Mouse (Mus musculus) embryonic facial prominence, embryonic 12.5 days (tissue): Measurements from ENCODE around the gene Efna5. TPM values are rescaled to one million over a fixed set of nuclear protein-coding genes. Genes with fewer than 3 reads are reported as not detected.

Source experiments
- ATAC-seq: fragments of 200-750 bp; cut with Nextera tagmentation; 2 replicates; pipeline ENCODE4 v1.8.0; 2017; ENCODE audit not compliant: insufficient number of reproducible peaks, insufficient read depth, low FRiP score, low TSS enrichment
- H3K27ac ChIP-seq: fragments of 300-500 bp; sonication (generic); 2 replicates; pipeline ENCODE4 v1.5.1; 2016; ENCODE audit warnings: mild to moderate bottlenecking
- H3K27me3 ChIP-seq: fragments of 300-500 bp; sonication (generic); 2 replicates; pipeline ENCODE4 v1.6.1; 2016; ENCODE audit warnings: mild to moderate bottlenecking, moderate library complexity
- H3K36me3 ChIP-seq: fragments of 300-500 bp; sonication (generic); 2 replicates; pipeline ENCODE4 v1.6.1; 2016; ENCODE audit warnings: mild to moderate bottlenecking
- H3K4me1 ChIP-seq: fragments of 300-500 bp; sonication (generic); 2 replicates; pipeline ENCODE4 v1.6.1; 2016
- H3K4me2 ChIP-seq: fragments of 300-500 bp; sonication (generic); replicated peaks from 2 replicates; pipeline ENCODE4 v1.6.1; 2016; ENCODE audit warnings: mild to moderate bottlenecking, moderate library complexity
- H3K4me3 ChIP-seq: fragments of 300-500 bp; sonication (generic); 2 replicates; pipeline ENCODE4 v1.5.1; 2016; ENCODE audit warnings: mild to moderate bottlenecking
- H3K9ac ChIP-seq: fragments of 300-500 bp; sonication (generic); 2 replicates; pipeline ENCODE4 v1.6.1; 2016; ENCODE audit warnings: mild to moderate bottlenecking, moderate library complexity
- H3K9me3 ChIP-seq: fragments of 300-500 bp; sonication (generic); 2 replicates; pipeline ENCODE4 v1.6.1; 2016; ENCODE audit warnings: mild to moderate bottlenecking, moderate library complexity
- WGBS: fragments of 180-500 bp; shearing (Covaris S2); methylation state at CpG from one replicate; pipeline ENCODE4 v1.1.7; 2016; 5-methylcytosine and 5-hydroxymethylcytosine counted together
- polyA plus RNA-seq: library from polyadenylated mRNA; unstranded; fragments of >200 nt; fragmentation: Nextera tagmentation; extraction: Ambion mirVana; gene quantifications from 2 replicates; pipeline ENCODE4 v1.2.1, GENCODE M21; 2016

Efna5 gene
- polyA plus RNA-seq, 1 experiment from 2014 or later, result 82.6 TPM

DNA sequence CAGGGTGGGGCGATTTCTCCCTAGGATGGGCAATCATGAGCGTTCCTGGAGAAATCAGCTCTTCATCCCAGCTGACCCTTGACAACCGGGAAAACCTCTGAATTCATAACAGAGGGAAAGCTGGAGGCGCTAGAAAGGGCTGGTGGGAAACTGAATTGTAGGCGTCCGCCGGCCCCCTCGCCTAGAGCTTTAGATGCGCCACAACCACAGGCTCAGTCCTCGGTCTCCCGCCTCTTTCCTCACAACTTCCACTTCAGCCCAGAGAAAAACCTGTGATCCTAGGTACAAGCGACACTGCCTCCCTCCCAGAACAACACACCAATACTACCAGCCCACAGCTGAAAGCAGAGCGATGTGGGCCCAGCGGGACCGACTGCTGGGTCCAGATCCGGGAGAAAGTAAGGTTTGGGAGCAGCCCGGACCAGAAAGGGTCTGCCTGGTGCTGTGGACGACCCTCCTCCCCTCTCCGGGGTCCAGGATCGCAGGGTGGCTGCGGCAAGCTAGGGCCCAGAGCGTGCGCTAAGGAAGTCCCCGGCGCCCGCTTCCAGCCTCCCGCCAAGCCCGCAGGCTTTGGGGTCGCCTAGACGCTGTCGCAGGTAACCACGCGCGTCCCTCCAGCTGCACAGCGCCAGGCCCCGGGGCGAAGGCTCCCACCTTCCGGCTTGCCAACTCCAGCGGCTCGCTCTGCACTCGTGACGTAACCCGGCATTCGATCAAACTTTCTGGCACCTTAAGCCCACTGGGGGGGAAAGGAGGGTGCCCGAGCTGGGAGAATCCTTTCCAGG, 1.4 kb downstream of the Efna5 start:
- no peak for ATAC-seq
- 0% methylated on average over 45 of the region's 45 CpGs for WGBS
- no peaks in the 10 kb centered on the region for H3K27me3 ChIP-seq
- H3K4me3 ChIP-seq, result peak overlapping the region; percentile 96
- H3K36me3 ChIP-seq, result no peaks in the 10 kb centered on the region
- H3K9ac ChIP-seq, result peak overlapping the region; percentile 96
- no peaks in the 10 kb centered on the region for H3K9me3 ChIP-seq
- H3K4me2 ChIP-seq, result peak overlapping the region; percentile 85
- peaks cover 13% of the 10 kb centered on the region; the same call in 1 of the 2 replicates for H3K4me1 ChIP-seq
- peak overlapping the region; percentile 97 for H3K27ac ChIP-seq

DNA sequence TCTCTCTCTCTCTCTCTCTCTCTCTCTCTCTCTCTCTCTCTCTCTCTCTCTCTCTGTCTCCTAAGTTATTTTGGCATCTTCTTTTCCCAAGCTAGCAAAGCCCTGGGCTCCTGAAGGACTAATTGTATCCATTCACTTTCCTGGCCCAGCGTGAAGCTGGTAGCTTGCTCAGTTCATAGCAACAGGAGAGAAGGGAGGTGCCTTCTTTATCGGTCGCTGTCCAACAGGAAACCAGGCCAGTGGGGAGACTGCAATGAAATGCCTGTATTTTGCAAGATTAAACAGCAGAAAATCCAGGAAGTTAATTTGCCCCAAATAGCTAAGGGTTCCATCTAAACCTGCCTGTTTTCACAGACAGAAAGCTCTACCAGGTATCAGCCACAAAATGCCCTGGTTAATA, 5.4 kb downstream of the Efna5 start:
- H3K4me2 ChIP-seq, result 0 out of 2 replicates have a peak overlapping the region, but pooled peaks have one; percentile 15
- H3K27me3 ChIP-seq, result no peaks in the 10 kb centered on the region
- 12% methylated on average over 3 of the region's 3 CpGs for WGBS
- H3K9me3 ChIP-seq, result no peaks in the 10 kb centered on the region
- no peaks in the 10 kb centered on the region for H3K36me3 ChIP-seq
- H3K4me1 ChIP-seq, result peaks cover 22% of the 10 kb centered on the region
- no peak overlapping the region for H3K27ac ChIP-seq
- no peak for ATAC-seq
- no peak overlapping the region for H3K9ac ChIP-seq
- H3K4me3 ChIP-seq, result no peak overlapping the region

DNA sequence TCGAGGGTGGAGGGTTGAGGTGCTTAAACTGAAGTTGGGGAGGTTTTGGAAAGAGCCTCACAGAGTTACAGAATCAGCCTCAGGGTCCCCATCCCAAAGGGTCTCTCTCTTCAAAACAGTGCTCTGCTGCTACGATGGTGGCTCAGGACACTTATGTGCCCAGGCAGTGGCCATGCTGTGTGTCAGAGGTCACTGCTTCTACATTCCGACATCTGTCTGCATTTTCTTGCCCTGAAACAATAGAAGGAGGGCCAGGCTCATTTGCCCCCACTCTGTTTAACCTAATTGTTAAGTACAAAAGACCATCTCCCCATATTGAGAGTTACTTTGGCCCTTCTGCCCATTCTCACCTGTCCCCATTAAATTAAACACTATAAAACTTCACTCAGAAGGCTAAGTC, 9.2 kb downstream of the Efna5 start:
- H3K4me2 ChIP-seq, result no peak overlapping the region

DNA sequence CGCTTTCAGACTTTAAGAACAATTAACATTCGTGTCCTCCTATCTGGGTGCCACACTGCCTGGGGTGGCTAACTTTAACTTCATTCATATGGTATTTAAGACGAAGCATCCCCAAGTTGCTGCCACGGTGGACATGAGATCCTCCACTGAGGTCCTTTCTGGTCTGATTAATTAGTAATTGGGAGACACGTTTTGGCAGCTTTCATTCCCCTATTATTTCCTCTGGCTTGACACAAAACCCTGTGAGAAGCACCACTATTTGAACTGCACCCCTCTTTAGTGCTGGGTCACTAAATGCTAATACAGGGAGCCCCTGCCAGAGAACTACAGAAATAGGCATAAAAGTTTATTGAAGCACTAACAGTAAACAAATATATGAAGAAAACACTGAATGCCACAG, 9.9 kb downstream of the Efna5 start:
- Histone ChIP-seq H3K27ac (no peak overlapping the region), H3K9ac (no peak overlapping the region), H3K9me3 (no peaks in the 10 kb centered on the region), H3K4me2 (no peak overlapping the region), H3K36me3 (no peaks in the 10 kb centered on the region), H3K4me1 (peaks cover 16% of the 10 kb centered on the region), H3K27me3 (no peaks in the 10 kb centered on the region), H3K4me3 (no peak overlapping the region)
- no peak for ATAC-seq
- 36% methylated on average over 5 of the region's 5 CpGs for WGBS

More for the DNA sequence above, 9.2 kb downstream of the Efna5 start:
- no peaks in the 10 kb centered on the region for H3K36me3 ChIP-seq
- ATAC-seq, result 0 out of 2 replicates have a peak, but pooled peaks have one; percentile 41
- no peaks in the 10 kb centered on the region for H3K27me3 ChIP-seq
- WGBS, result 12% methylated on average over 3 of the region's 3 CpGs
- peaks cover 17% of the 10 kb centered on the region for H3K4me1 ChIP-seq
- no peak overlapping the region for H3K4me3 ChIP-seq
- H3K9ac ChIP-seq, result no peak overlapping the region
- no peaks in the 10 kb centered on the region for H3K9me3 ChIP-seq
- H3K27ac ChIP-seq, result no peak overlapping the region

DNA sequence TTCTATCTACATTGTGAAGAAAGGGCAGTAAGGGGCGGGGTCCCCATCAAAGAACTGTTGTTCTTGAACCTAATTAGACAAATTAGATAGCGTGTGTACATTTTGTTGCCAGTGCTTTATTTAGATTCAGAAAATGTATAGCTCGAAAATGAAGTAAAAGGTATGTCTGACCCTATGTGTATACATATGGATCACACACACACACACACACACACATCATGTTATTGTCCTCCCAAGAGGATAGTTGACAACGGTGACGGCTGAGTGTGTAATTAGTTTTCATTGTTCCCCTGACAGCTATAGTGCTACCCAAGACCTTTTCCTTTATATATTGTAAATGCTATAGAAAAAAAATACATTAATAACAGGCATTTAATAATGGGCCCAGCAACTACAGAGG, 10.7 kb downstream of the Efna5 start:
- H3K27ac ChIP-seq, result no peak overlapping the region
- peaks cover 10% of the 10 kb centered on the region for H3K4me1 ChIP-seq
- no peaks in the 10 kb centered on the region for H3K27me3 ChIP-seq
- no peak overlapping the region for H3K4me3 ChIP-seq
- no peaks in the 10 kb centered on the region for H3K36me3 ChIP-seq
- no peak for ATAC-seq
- H3K9me3 ChIP-seq, result no peaks in the 10 kb centered on the region
- 56% methylated on average over 5 of the region's 5 CpGs for WGBS
- no peak overlapping the region for H3K9ac ChIP-seq
- H3K4me2 ChIP-seq, result no peak overlapping the region

DNA sequence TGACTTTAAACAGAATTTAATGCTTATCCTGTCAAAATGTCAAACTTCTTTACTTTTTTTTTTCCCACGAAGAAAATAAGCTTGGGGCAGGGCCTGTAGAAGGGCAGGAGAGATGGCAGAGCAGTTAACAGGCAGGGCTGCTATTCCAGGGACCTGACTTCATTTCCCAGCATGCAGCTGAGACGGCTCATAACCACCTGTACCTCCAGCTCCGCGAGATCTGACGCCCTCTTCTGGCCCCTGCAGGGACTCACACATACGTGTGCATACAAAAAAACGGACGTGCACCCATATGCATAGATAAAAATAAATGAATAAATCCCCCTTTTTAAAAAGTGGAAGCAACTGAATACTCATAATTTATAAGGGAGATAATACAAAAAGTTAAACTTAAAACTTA, 16.2 kb downstream of the Efna5 start:
- Histone ChIP-seq H3K9ac (no peak overlapping the region), H3K27ac (no peak overlapping the region), H3K4me2 (no peak overlapping the region), H3K36me3 (no peaks in the 10 kb centered on the region), H3K27me3 (no peaks in the 10 kb centered on the region), H3K4me1 (peaks cover 17% of the 10 kb centered on the region), H3K9me3 (no peaks in the 10 kb centered on the region), H3K4me3 (no peak overlapping the region)
- no peak for ATAC-seq
- 87% methylated on average over 8 of the region's 8 CpGs for WGBS

DNA sequence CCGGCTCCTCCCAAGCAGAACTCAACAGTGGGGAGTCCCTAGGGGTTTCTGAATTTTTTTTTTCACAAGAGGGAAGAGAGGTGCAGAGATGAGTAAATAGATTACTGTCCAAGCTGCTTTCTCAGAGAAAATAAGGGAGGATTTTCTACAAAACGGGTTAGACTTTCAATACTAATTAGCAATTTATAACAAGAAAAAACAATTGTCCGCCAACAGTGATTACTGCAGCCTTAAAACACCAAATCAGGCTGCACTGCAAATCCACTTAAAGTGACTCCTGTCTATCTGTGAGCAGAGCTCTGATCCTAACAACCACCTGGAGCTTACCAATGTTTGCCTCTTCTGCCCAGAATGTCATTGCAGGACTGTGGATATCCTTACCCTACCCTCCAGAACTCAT, 18.1 kb downstream of the Efna5 start:
- 46% methylated on average over 3 of the region's 3 CpGs for WGBS
- Histone ChIP-seq H3K9me3 (no peaks in the 10 kb centered on the region), H3K4me2 (no peak overlapping the region; the same call in 1 of the 2 replicates), H3K27ac (peak overlapping the region; percentile 70), H3K9ac (no peak overlapping the region), H3K36me3 (no peaks in the 10 kb centered on the region), H3K27me3 (no peaks in the 10 kb centered on the region), H3K4me1 (peaks cover 20% of the 10 kb centered on the region), H3K4me3 (no peak overlapping the region)
- ATAC-seq, result no peak

DNA sequence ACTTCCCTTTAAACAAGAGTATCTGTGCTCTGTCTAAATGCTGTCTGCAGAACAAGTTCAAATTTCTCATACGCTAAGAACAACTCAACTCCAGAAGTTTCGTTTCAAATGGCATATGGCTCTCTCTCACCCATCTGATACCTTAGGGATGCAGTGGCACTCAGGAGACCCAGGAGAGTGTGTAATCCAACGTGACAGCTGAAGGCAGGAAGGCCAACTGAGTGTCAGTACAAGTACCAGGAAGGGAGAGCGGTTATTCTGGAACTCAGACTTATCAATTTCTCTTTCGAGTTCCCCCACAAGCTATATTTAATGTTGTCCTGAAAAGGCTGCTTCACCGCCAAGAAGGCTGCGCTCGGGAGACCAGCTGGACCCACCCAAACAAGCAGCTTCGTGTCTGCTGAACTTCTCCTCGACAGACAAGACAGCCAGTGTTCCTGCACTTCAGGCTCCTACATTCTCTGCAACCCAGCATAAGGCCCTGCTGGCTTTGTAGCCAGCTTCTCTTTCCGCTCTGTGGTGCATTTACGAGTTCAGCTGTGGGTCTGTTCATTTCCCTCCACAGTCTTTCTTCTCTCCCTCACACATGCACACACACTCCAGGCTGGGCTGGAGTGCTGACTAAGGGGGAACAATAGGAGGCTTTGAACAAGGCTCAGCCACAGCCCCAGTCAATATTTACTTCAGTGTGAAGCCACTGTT, 18.7 kb downstream of the Efna5 start:
- Histone ChIP-seq H3K9me3 (no peaks in the 10 kb centered on the region), H3K4me1 (peaks cover 21% of the 10 kb centered on the region), H3K27ac (peak overlapping the region; percentile 70), H3K9ac (no peak overlapping the region), H3K4me2 (peak overlapping the region; percentile 24), H3K4me3 (no peak overlapping the region), H3K36me3 (no peaks in the 10 kb centered on the region), H3K27me3 (no peaks in the 10 kb centered on the region)
- WGBS, result 25% methylated on average over 12 of the region's 12 CpGs
- no peak for ATAC-seq

DNA sequence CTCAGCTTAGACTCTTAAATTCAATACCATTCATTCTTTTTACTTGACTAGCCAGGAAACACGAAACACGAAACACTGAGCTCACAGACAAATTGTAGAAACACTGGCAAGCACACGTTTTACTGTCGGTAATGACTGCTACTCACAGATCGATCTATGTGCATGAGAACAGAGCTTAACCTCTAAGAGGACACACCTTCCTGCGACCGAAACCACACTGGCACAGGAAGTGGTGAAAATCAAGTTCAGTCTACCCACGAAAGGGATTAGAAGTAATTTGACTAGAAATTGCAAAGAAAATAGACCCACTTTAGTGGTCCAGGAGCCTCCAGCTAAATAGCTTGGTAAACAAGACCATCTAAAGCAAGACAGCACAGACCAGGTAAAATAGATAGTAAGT, 23.8 kb downstream of the Efna5 start:
- Histone ChIP-seq H3K4me2 (no peak overlapping the region), H3K27ac (no peak overlapping the region), H3K27me3 (no peaks in the 10 kb centered on the region), H3K4me3 (no peak overlapping the region), H3K9ac (no peak overlapping the region), H3K4me1 (peaks cover 35% of the 10 kb centered on the region), H3K9me3 (no peaks in the 10 kb centered on the region), H3K36me3 (no peaks in the 10 kb centered on the region)
- no peak for ATAC-seq
- 38% methylated on average over 8 of the region's 8 CpGs for WGBS

DNA sequence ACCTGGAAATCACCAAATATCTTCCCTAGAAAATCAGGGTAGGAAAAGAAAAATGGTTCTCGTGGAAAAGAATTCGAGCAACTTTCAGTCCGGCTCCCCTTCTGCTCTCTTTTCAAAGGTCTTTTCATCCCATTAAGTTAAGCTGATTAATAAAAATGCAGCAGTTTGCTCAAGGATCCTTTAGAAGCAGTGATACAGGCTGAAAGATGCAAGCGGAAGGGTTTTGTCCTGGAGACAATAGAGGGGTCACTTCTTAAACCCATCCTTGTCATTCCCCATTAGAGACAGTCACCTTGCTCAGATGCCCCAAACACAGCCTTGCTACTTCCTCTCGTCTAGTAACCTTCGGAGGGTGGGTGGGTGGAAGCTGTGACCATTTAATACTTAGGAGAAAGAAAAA, 27.4 kb downstream of the Efna5 start:
- WGBS, result 11% methylated on average over 6 of the region's 6 CpGs
- H3K9me3 ChIP-seq, result no peaks in the 10 kb centered on the region
- no peaks in the 10 kb centered on the region for H3K36me3 ChIP-seq
- 0 out of 2 replicates have a peak overlapping the region, but pooled peaks have one; percentile 2 for H3K27ac ChIP-seq
- ATAC-seq, result no peak
- H3K4me2 ChIP-seq, result 0 out of 2 replicates have a peak overlapping the region, but pooled peaks have one; percentile 7
- no peak overlapping the region for H3K9ac ChIP-seq
- no peak overlapping the region for H3K4me3 ChIP-seq
- H3K27me3 ChIP-seq, result no peaks in the 10 kb centered on the region
- peaks cover 31% of the 10 kb centered on the region for H3K4me1 ChIP-seq

DNA sequence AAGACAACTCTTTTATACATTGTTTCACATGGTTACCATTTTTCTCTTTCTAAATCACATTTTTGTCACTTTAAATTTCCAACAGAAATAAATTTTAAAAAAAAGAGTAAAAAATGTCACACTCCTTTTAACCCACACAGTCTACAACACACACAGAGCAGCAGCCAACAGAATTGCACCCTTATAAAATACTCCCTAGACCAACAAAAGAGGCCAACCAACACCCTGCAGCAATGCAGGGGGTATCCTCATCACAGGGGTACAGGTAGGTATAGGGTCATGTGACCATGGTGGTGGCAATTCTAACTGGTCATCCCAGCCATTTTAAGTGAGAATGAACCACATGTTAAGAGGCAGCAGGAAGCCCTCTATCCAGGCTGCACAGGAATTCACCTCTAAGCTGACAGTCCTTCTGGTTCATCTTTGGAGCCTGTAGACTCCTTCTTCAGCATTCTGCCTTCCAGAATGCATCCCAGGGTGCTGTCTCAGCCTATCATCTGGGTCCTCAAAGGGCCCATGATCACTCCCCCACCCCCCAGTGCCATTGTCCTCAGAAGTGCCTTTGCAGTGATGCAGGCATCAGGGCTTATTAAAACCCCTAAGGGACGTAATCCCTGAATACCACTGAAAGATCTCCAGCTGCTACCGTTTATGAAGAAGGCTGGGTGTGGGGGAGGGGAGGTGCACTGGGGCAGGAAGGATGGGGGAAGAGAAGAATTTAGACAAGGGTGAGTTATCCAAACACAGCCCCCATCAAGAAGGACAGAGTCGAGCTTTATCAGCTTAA, 28.1 kb downstream of the Efna5 start:
- 0 out of 2 replicates have a peak, but pooled peaks have one; percentile 83 for ATAC-seq
- 0 out of 2 replicates have a peak overlapping the region, but pooled peaks have one; percentile 2 for H3K27ac ChIP-seq
- H3K4me3 ChIP-seq, result no peak overlapping the region
- no peaks in the 10 kb centered on the region for H3K9me3 ChIP-seq
- H3K4me1 ChIP-seq, result peaks cover 31% of the 10 kb centered on the region
- no peaks in the 10 kb centered on the region for H3K36me3 ChIP-seq
- H3K9ac ChIP-seq, result no peak overlapping the region
- H3K27me3 ChIP-seq, result no peaks in the 10 kb centered on the region
- 1% methylated on average over 3 of the region's 3 CpGs for WGBS
- 0 out of 2 replicates have a peak overlapping the region, but pooled peaks have one; percentile 7 for H3K4me2 ChIP-seq
